Mouse (Mus musculus) embryo, embryonic 9.5 days (tissue): Measurements from ENCODE around the gene 4930507D05Rik.
"Not testable (repeated sequence)": the region's sequence is repeated elsewhere in the genome, so short reads cannot be mapped to it uniquely, and the experiment has no call there.

Experiments used
- DNase-seq: peaks from one replicate; pipeline ENCODE4 v3.0.0-alpha.2; 2017; ENCODE audit errors: extremely low spot score

4930507D05Rik gene

GRCm38 (mm10) chr10:62481108-62481852, 32.0 kb downstream of the 4930507D05Rik start:
- DNase-seq: no peak

DNA sequence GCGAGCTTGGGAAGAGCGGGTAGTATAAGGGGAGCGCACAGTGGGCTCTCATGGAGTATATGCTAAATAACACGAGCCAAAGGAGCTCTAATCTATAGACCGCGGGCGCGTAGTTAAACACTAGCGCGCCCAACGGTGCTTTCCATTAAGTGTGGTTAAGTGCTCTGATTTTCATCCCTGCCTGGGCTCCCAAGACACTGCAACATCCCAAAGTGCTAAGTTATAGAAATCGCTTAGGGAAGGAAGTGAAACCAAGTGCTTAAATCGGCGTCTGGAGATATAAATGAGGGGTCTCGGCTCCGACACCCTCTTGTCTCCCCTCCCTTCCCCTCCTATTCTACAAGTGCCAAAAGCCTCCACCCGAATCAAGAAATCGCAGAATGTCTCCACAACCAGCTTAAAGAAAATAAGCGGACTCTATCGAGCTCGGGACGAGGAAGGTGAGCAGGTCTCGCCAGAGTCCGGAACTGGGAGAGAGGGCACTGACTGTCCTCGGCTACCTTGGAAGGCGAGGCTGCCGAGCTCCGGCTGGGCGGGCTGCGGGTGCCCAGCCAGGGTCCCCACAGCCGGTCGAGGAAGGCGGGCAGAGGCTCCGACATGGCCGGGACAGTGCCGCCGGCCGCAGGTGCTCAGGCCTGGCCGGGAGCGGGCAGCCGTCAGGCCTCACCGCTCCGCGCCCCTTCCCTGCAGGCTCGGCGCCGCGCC, 36.7 kb downstream of the 4930507D05Rik start:
- DNase-seq: no peak

GRCm38 (mm10) chr10:62486618-62487415, 37.5 kb downstream of the 4930507D05Rik start, which contains the start of gene Vps26a:
Gene Vps26a, minus strand, starts transcription at chr10:62486805.
- peak; percentile 100 for DNase-seq

- DNase-seq: peak; percentile 47
These were observed 39.0 kb downstream of the 4930507D05Rik start for GRCm38 (mm10) chr10:62488266-62488665.

DNA sequence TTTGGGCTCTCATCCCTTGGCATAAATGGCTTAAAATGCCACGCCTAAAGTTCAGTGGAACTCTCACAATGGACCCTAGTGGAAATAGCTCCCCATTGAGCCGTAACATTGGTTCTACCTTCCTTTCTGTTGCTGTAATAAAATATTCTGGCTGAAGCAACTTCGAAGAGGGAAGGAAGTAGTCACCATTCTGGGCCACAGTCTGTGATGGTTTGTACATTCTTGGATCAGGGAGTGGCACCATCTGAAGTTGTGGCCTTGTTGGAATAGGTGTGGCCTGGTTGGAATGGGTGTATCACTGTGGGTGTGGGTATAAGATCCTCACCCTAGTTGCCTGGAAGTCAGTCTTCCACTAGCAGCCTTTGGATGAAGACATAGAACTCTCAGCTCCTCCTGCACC, 42.4 kb downstream of the 4930507D05Rik start:
- DNase-seq: not testable (repeated sequence)

GRCm38 (mm10) chr10:62500088-62500915, 51.0 kb downstream of the 4930507D05Rik start:
- DNase-seq: peak; percentile 69
